Mouse (Mus musculus) spleen, adult 2 months (tissue): ENCODE data around the gene Mettl1.
"Not testable (repeated sequence)": the region's sequence is repeated elsewhere in the genome, so short reads cannot be mapped to it uniquely, and the experiment has no call there.

Experiments
- CTCF ChIP-seq: fragments of 200-500 bp; IDR thresholded peaks from 2 replicates; pipeline ENCODE4 v1.5.1; 2011; ENCODE audit warnings: mild to moderate bottlenecking, inconsistent platforms; ENCODE audit not compliant: insufficient read depth, insufficient read length, insufficient replicate concordance; ENCODE audit errors: extremely low read depth
- POLR2A ChIP-seq: fragments of 200-500 bp; IDR thresholded peaks from 2 replicates; pipeline ENCODE4 v1.6.1; 2011; ENCODE audit warnings: low read depth, low read length, inconsistent platforms

DNA sequence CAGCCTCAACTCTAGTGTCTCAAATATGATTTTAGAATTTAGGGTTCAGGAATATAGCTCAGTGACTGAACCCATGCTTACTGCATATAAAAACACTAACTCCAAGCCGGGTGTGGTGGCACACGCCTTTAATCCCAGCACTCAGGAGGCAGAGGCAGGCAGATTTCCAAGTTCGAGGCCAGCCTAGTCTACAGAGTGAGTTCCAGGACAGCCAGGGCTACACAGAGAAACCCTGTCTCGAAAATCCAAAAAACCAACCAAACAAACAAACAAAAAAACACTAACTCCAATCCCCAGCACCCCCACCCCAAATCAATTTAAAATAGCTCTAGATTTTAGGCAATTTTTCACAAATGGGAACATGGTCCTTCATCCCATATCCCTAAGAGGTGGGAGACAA lies 20.9 kb downstream of the Mettl1 start:
- not testable (repeated sequence) for TF ChIP-seq CTCF, POLR2A
